Mouse (Mus musculus) embryonic stem cell, embryonic (primary cell): Measurements from ENCODE around the gene Gm28551.
"Not testable (repeated sequence)": the region's sequence is repeated elsewhere in the genome, so short reads cannot be mapped to it uniquely, and the experiment has no call there.

Source experiments
- CTCF ChIA-PET, 4 experiments: fragments of 300-600 bp in 2 of 4; fragments of 350-600 bp in 2 of 4; sonication (Branson Sonifier 250); formaldehyde crosslinking; loops; one replicate each; lab custom pipeline; 2022; ENCODE audit warnings: inconsistent platforms in 2 of 4; lab: Charles Lee
- POLR2A ChIA-PET, 4 experiments: fragments of 300-600 bp in 2 of 4; fragments of 350-600 bp in 2 of 4; sonication (Branson Sonifier 250); formaldehyde crosslinking; loops; one replicate each; lab custom pipeline; 2022; ENCODE audit warnings: antibody characterized with exemption in 4 of 4, inconsistent platforms in 1 of 4; lab: Charles Lee

Gene Gm28551

GRCm38 (mm10) chr1:53352327-53353261 lies at the start of gene Gm28551, which contains the start of the genes Asdurf and Asnsd1:
Gene Gm28551 (minus strand): TSS chr1:53352667.
Gene Asdurf (minus strand): TSS chr1:53352619.
Gene Asnsd1 (minus strand): TSS chr1:53352752.
- ChIA-PET POLR2A (interaction anchor here in 3 of 4 experiments (0.7 to 1.9 kb wide), 4 partner anchors 56 to 898 kb away, joined by 3 to 6 read pairs (median 5); partner anchors contain the start of genes Gm28778 (in 3 of the 3), Ormdl1 (in 3 of the 3), Pms1 (in 3 of the 3) and Ccdc150 (in 1 of the 3)), CTCF (no interaction called here)

- POLR2A ChIA-PET: interaction anchor here in 1 of 4 experiments (1.0 to 1.1 kb wide), 2 partner anchors 97 to 356 kb away, joined by 3 read pairs; partner anchors contain the start of genes Gm28778, Ormdl1 and Pms1
- CTCF ChIA-PET: not testable (repeated sequence)
Observed at GRCm38 (mm10) chr1:53393936-53394760, 41.7 kb upstream of the Gm28551 start.

- ChIA-PET POLR2A (no interaction called here), CTCF (no interaction called here)
Observed at GRCm38 (mm10) chr1:53388762-53389161, 36.3 kb upstream of the Gm28551 start.

GRCm38 (mm10) chr1:53384085-53384688 lies 31.7 kb upstream of the Gm28551 start:
- POLR2A ChIA-PET: interaction anchor here in 1 of 4 experiments (0.5 kb wide), 1 partner anchor 210 kb away, joined by 3 read pairs; no protein-coding TSS in a partner anchor
- CTCF ChIA-PET: no interaction called here

- ChIA-PET POLR2A (no interaction called here), CTCF (no interaction called here)
Observed at GRCm38 (mm10) chr1:53377731-53378130, 25.3 kb upstream of the Gm28551 start.

GRCm38 (mm10) chr1:53375965-53376364 lies 23.5 kb upstream of the Gm28551 start:
- CTCF ChIA-PET: not testable (repeated sequence)
- POLR2A ChIA-PET: interaction anchor here in 1 of 4 experiments (0.9 kb wide), 1 partner anchor 12 kb away, joined by 3 read pairs; no protein-coding TSS in a partner anchor

GRCm38 (mm10) chr1:53358988-53359387 lies 6.5 kb upstream of the Gm28551 start:
- ChIA-PET POLR2A (no interaction called here), CTCF (no interaction called here)

- POLR2A ChIA-PET: no interaction called here
- CTCF ChIA-PET: no interaction called here
Observed at GRCm38 (mm10) chr1:53341071-53341470, 11.4 kb downstream of the Gm28551 start.

GRCm38 (mm10) chr1:53337403-53337802 lies 15.1 kb downstream of the Gm28551 start:
- CTCF ChIA-PET: not testable (repeated sequence)

GRCm38 (mm10) chr1:53335465-53335864 lies 17.0 kb downstream of the Gm28551 start:
- POLR2A ChIA-PET: no interaction called here
- CTCF ChIA-PET: no interaction called here

More at GRCm38 (mm10) chr1:53337403-53337802, 15.1 kb downstream of the Gm28551 start:
- POLR2A ChIA-PET: not testable (repeated sequence)

- CTCF ChIA-PET, POLR2A ChIA-PET: not testable (repeated sequence)
Observed at GRCm38 (mm10) chr1:53333527-53333926, 18.9 kb downstream of the Gm28551 start.

- ChIA-PET CTCF (no interaction called here), POLR2A (interaction anchor here in 2 of 4 experiments (0.7 to 1.3 kb wide), 2 partner anchors 28 to 1206 kb away, joined by 3 read pairs; partner anchors contain the start of genes Gm28778 (in 1 of the 2), Ormdl1 (in 1 of the 2), Pms1 (in 1 of the 2) and Stat1 (in 1 of the 2))
Observed at GRCm38 (mm10) chr1:53324827-53325494, 27.5 kb downstream of the Gm28551 start.

- ChIA-PET POLR2A (interaction anchor here in 1 of 4 experiments (1.3 kb wide), 1 partner anchor 27 kb away, joined by 3 read pairs; the partner anchor contains the start of genes Gm28778, Ormdl1 and Pms1), CTCF (no interaction called here)
Observed at GRCm38 (mm10) chr1:53324277-53324676, 28.2 kb downstream of the Gm28551 start.

GRCm38 (mm10) chr1:53323254-53323653 lies 29.2 kb downstream of the Gm28551 start:
- POLR2A ChIA-PET: no interaction called here
- CTCF ChIA-PET: no interaction called here

GRCm38 (mm10) chr1:53321662-53322344 lies 30.7 kb downstream of the Gm28551 start:
- ChIA-PET CTCF (interaction anchor here in 1 of 4 experiments (0.6 kb wide), 1 partner anchor 934 kb away, joined by 3 read pairs; no protein-coding TSS in a partner anchor), POLR2A (interaction anchor here in 1 of 4 experiments (1.3 to 2.4 kb wide), 2 partner anchors 8 to 25 kb away, joined by 4 to 8 read pairs; partner anchors contain the start of genes Gm28778, Ormdl1, Osgepl1 and Pms1)

GRCm38 (mm10) chr1:53312989-53313967 lies 39.2 kb downstream of the Gm28551 start, which contains the start of gene Osgepl1:
Gene Osgepl1 (plus strand): TSS chr1:53313624.
- ChIA-PET POLR2A (interaction anchor here in 2 of 4 experiments (0.5 to 3.6 kb wide), 7 partner anchors 8 to 131 kb away, joined by 3 to 25 read pairs (median 4); partner anchors contain the start of genes Gm28778 (in 2 of the 2), Ormdl1 (in 2 of the 2) and Pms1 (in 2 of the 2)), CTCF (no interaction called here)
